Mouse (Mus musculus): ENCODE measurements around the gene Rgs3.

Rgs3 gene

DNA sequence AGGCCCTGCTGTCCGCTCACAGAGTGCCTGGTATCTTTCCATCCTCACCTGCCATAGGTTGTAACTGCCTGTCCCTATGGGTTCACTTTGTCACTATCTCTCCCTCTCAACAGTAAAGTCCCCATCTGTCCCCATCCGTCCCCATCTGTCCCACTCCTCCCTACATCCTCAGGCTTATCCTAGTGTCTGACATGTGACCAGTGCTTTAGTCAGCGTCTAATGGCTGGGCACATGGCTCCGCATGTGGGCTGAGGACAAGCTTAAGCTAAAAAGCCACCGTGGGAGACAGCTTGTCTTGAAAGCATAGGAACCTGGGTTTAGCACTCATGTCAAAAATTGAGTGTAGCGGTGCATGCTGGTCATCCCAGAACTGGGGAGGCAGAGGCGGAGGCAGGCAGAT is 148.4 kb downstream of the Rgs3 start:
- ATAC-seq (ENCODE audit: insufficient number of reproducible peaks, low FRiP score, low TSS enrichment) = no peak

DNA sequence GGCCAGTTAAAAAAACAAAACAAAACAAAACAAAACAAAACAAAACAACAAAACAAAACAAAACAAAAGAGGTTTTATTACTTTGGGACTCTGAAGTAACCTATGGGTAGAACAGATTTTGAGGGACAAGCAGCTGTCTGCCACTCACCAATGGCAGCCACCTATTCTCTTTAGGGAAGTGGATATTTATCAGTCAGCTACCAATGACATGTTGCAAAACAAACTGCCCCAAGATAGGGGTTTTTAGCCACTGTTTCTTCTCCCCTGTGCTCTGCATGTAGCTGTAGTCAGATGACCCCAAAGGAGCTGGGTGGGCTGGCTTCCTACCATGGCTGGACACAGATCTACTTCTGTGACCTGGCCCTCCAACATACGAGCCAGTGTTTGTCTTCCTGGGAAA is 149.3 kb downstream of the Rgs3 start:
- ATAC-seq (ENCODE audit: insufficient number of reproducible peaks, low FRiP score, low TSS enrichment) = no peak

DNA sequence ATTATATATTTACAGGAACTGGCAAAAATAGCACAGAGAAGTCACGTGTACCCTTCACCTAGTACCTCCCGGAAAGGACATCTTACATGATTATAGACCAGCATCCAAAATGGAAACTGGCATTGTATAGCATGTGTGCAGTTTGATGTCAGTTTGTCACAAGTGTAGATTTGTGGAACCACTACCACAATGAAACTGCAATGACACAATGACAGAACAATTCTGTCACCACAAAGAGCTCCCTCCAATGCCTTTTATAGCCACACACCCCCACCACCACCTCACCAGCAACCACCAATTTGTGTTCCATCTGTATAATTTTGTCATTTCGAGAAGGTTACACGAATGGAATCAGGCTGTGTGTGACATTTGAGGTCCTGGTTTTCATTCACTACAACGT is 149.8 kb downstream of the Rgs3 start:
- ATAC-seq (ENCODE audit: insufficient number of reproducible peaks, low FRiP score, low TSS enrichment) = no peak

DNA sequence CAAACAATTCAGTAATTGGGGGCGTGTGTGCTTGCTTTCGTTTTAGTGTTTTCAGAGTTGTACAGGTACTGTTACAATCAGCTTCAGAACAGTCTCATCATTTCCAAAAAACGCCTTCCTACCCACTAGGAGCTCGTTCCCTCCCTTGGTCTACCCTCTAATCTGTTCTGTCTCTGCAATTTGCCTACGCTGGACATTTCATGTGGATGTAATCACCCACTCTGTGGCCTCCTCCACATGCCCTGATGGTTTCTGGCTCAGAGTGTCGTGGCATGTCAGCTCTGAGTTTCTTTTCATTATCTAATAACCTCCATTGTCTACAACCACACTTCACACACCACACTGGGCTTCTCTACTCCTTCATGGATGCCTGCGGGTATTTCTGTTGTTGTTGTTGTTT is 151.5 kb downstream of the Rgs3 start:
- ATAC-seq (ENCODE audit: insufficient number of reproducible peaks, low FRiP score, low TSS enrichment) = no peak

DNA sequence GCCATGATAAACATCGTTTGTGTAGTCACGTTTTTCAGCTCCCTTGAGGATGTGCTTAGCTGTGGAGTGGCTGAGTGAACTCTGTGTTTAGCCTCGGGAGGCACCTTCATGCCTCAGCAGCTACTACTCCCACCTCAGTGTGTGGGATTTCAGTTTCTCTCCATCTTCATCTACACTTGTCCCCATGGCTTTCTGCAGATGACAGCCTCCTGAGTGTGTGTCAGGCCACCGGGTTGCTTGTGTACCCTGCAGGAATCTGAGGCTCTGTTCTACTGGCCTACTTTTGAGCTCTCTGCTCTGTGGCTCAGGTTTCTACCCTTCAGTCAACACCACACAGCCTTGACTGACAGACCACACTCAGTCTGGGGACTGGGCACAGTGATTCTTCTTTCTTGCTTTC is 151.9 kb downstream of the Rgs3 start:
- ATAC-seq (ENCODE audit: insufficient number of reproducible peaks, low FRiP score, low TSS enrichment) = 0 out of 2 replicates have a peak, but pooled peaks have one; percentile 40

DNA sequence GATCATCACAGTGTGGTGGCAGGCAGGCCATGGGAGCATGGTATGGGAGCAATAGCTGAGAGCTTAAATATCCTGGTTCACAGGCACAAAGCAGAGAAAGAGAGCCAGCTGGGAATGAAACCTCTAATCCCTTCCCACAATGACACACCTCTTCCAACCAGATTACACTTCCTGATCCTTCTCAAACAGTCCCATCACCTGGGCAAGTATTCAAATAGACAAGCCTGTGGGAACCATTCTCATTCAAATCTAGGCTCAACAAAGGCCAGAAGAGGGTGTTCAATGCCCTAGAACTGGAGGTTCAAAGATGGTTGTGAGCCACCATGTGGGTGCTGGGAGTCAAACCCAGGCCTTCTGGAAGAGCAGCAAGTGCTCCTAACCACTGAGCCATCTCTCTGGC is 161.2 kb downstream of the Rgs3 start:
- ATAC-seq (ENCODE audit: insufficient number of reproducible peaks, low FRiP score, low TSS enrichment) = no peak

DNA sequence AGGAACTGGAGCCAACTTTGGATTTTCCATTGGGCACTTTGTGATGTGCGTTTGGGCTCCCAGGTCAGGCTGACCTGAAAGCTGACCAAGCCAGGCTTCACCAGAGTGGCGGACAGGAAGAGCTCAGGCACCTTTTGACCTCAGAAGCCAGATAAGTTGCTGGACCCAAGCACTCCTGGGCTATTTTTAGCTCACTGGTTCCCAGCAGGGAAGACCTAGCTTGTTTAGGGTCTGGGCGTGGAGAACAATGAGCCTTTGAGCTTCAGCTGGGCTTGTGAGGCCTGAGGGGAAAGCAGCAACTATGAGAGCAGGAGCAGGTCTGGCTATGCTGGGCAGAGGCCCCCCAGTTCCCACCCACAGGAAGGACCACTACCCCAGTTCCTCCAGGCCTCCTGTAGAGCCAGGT is 162.4 kb downstream of the Rgs3 start:
- ATAC-seq (ENCODE audit: insufficient number of reproducible peaks, low FRiP score, low TSS enrichment) = no peak

DNA sequence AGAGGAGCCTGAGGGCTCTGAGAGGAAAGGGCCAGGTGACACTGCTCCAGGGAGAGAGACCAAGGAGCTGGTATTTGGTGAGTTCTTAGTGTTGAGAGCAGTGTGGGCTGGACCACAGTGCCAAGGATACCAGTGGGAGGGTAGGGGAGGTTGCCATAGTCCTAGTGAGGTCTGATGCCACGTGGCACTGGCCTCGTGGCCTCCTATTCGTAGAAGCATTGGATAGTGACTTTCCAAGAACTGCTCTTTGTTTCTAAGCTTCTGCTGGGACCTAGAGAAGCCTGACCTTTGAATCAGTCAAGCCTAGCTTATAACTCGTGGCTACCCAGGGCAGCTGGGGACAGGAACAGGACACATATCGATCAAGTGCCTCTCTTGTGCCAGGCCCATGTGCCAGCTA is 164.1 kb downstream of the Rgs3 start:
- no peak for ATAC-seq (ENCODE audit: insufficient number of reproducible peaks, low FRiP score, low TSS enrichment)

DNA sequence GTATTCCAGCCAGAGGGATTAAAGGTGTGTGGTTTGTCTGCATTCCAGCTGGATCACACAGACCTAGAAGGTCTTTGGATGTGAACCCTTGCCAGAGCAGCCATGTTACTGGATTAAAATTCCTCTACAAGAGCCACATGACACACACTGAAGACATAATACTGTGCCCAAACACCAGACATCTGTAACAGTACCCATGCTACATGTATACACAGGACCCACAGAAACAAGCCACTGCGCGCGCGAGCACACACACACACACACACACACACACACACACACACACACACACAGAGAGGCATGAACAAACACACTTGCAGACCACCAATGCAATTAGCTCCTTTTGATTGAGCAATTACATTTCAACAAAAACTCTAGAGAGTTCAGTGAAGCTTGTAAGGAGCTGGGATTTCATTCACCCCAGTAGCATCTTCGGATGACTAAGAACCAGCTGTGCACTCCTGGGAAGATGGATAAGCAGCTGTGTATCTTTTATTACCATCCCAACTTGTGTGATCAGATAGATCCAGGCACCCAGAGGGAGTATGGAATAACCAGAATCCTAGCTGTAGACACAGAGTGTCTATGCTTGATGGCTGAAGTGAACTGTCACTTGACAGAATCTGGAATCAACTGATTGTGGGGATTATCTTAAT is 166.8 kb downstream of the Rgs3 start:
- ATAC-seq (ENCODE audit: insufficient number of reproducible peaks, low FRiP score, low TSS enrichment) = no peak

DNA sequence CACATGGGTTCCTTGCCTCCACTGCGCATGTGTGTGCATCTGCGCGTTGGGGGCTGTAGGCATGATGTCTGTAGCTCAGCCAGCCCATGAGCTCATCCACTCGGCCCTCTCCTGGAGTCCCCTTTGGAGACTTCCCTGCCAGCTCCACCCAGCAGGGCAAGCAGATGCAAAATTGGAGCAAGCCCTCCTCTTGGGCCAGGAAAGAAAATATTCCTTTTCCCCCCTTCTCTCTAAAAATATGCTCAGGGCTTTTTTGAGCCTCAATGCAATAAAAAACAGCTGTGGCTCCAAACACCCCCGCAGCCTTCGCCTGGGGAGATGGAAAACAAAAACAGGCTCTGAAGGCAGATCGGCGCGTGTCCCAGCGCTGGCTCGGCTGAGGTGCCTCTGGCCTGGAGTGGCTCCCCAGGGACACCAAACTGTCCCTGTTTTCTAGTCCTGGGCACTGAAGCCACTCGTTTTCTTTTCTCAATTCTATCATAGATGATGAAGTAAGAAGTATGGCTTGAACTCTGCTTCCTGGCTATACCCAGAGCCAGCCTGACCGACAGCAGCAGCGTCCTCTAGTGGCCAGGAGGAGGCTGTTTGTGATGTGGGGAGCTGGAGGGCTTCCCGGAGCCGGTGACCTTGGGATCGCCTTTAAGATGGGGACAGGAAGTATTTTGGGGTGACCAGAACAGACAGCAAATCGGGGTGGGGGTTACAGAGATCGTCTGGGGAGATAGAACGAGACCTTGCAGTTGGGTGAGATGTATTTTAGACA is 168.1 kb downstream of the Rgs3 start:
- no peak for ATAC-seq (ENCODE audit: insufficient number of reproducible peaks, low FRiP score, low TSS enrichment)

DNA sequence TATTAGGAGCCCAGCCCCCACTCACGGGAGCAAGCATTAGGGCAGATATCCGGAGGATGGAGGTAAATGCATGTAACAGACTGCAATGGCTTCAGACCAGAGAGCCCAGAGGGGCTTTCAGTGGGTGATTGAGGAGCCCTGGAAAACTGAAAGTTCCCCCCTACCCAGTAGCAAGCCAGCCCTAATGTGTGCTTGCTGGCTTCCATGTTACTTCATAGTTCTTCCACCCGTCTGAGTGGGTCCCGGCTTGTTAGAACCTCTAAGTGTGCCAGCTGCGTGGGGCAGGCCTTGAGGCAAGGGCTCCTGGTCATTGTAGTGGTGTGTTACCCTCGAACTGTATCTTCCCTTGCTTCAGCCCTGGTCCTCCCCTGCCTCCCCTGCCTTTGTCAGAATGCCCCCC is 168.8 kb downstream of the Rgs3 start:
- no peak for ATAC-seq (ENCODE audit: insufficient number of reproducible peaks, low FRiP score, low TSS enrichment)

DNA sequence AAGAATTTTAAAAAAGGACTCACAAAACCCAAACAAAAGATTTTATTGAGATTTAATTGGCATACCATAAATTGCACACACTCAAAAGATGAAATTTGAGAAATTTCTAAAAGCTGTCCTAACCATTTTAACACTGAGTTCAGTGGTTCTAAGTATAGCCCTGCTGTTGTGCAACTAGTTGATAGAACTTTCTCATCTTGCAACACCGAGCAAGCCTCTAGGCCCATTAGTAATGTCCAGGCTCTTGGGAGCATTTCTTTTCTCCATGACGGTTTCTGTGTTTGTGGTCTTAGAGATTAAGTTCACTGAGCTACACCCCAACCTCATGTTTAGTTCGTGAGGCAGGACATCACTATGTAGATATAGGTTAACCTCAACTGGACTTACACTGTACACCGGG is 169.5 kb downstream of the Rgs3 start:
- no peak for ATAC-seq (ENCODE audit: insufficient number of reproducible peaks, low FRiP score, low TSS enrichment)

DNA sequence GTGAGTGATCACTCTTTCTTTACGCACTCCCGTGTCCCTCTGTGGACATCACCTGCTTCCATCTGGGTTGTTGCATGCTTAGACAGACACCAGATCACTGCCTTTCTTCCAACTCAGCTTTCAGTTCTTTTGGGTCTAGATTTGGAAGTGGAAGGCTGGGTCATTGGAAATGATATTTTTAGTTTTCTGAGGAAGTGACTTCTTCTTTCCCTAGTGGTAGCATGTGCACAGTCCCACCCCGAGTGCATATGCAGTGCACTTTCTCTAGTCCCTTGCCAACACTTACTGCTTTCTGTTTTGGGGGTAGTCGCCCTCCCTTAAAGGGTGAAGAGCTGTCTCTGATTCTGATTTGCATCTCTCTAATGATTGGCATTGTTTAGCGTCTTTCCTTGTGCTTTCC is 170.3 kb downstream of the Rgs3 start:
- no peak for ATAC-seq (ENCODE audit: insufficient number of reproducible peaks, low FRiP score, low TSS enrichment)

DNA sequence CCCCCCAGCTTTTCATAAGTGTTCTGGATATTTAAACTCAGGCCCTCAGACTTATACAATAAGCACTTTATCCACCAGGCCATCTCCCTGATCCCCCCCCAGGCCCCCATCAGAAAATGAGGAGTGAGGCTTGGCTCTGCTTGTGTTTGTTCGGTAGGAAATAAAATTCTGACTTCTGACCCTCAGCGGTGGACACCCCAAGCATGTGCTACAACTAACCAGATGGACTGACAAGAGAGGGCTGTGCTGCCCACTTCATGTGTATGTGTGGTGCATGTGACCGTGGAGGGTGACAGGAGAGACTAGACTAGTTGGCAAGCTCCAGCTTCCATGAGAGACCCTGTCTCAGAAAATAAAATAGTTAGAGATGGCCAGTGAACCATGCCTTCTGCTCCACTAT is 171.2 kb downstream of the Rgs3 start:
- no peak for ATAC-seq (ENCODE audit: insufficient number of reproducible peaks, low FRiP score, low TSS enrichment)

DNA sequence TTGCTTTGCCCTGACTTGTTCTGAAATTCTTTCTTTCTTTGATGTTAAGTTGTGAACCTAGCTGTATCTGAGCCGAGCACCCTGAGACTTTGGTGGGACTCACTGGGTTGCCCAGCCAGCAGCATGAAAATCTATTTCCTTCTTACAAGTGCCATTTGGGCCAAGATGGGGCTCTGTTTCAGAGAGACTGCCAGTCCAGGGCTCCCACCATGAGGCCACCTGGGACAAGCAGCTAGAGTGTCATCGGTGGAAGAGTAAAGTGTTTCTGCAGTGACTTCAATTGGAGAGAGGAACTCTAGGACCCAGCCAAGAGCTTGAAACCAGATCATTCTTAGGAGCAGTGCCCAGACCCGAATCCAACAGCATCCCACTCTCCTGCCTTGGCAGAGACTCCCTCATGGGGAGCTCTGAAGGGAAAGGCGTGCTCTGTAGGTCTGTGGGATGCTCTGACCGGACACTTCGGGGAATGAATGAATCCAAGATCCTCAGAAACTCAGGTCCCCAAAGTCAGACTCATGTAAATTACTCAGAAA is 171.9 kb downstream of the Rgs3 start:
- ATAC-seq (ENCODE audit: insufficient number of reproducible peaks, low FRiP score, low TSS enrichment) = no peak

DNA sequence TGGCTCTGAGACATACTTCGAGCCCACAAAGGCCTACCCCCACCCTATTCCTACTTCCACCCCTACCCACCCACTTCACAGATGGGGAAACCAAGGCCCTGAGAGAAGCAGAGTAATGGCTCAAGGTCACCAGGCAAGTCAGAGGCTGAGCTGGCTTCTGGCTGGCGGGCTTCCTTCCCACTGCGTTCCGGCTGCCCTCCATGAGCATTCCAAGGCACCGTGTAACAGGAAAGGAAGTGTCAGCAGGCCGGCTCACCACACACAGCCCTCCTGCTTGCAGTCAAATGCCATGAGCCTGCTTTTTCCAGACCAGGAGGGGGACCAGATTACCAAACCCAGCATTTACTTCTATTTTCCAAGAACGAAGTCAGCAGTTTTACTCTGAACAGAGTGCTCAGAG is 172.4 kb downstream of the Rgs3 start:
- no peak for ATAC-seq (ENCODE audit: insufficient number of reproducible peaks, low FRiP score, low TSS enrichment)

DNA sequence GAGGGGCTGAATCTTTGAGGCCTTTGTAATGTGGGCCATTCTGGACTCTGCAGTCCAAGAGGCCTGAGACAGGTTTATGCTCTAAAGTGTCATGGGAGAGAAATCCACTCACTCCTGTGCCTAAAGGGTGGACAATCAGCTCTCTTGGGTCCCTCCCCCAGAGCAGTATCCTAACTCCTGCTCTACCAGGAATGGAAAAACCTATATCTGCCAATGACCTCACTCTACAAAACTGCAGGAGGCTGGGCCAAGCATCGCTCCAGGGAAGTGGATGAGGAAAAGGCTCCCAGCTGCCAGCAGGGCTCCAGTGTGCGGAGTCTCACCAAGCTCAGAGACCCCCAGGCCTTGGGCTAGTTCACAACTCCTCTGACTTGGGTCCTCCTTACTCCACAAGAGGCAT is 173.2 kb downstream of the Rgs3 start:
- ATAC-seq (ENCODE audit: insufficient number of reproducible peaks, low FRiP score, low TSS enrichment) = no peak

DNA sequence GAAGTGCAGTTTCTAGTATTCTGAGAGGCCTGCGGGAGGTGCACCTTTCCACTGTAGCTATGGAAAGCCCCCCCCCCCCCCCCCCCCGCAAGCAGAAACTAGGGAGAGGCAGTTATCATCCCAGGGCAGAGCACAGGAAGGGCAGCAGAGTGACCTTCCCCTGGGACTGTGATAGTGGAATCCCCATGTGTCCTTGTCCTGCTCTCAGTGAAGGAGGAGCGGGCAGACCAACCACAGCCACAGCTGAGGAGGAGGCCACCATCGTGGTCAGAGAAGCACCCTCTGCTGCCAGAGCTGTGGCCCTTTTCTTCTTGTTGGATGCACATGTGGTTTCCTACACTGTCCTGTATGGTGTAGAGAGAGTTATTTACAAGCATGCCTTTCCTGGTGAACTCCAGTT is 174.3 kb downstream of the Rgs3 start:
- ATAC-seq (ENCODE audit: insufficient number of reproducible peaks, low FRiP score, low TSS enrichment) = no peak

DNA sequence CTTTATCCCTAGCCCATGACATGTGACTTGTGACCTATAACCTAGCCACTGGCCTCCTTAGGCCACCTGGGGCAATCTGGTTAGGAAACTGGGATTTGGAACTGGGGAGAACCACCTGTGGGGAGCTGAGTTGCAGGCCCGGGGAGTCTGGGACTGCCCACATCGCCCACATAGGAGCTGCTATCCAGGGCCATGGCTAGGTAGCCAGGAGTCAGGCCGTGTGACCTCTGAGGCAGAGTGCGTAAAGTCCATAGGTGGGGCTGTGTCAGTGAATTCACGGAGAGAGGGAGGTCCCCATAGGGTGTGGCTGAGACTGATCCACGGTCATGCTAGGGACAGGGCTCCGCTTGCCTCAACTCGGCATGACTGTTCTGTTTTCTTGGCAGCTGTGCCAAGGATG is 175.6 kb downstream of the Rgs3 start:
- ATAC-seq (ENCODE audit: insufficient number of reproducible peaks, low FRiP score, low TSS enrichment) = no peak

DNA sequence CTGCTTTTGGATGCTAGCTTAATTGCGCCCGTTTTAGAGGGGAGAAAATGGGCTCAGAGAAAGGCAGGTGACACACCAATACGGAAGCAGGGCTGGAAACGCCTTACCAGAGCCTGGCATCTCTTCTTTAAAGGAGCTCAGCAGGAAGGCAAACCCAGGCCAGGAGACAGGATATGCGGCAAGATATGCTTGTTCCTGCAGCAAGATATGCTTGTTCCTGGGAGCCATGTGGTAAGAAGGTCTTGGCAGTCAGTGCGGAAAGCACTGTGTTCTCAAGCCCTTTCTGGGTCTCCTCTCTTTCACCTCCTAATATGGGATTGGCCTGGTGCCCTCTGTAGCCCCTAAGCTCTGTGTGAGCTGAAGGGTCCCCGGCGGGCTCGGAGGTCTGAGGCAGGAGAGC is 176.2 kb downstream of the Rgs3 start:
- 0 out of 2 replicates have a peak, but pooled peaks have one; percentile 36 for ATAC-seq (ENCODE audit: insufficient number of reproducible peaks, low FRiP score, low TSS enrichment)

DNA sequence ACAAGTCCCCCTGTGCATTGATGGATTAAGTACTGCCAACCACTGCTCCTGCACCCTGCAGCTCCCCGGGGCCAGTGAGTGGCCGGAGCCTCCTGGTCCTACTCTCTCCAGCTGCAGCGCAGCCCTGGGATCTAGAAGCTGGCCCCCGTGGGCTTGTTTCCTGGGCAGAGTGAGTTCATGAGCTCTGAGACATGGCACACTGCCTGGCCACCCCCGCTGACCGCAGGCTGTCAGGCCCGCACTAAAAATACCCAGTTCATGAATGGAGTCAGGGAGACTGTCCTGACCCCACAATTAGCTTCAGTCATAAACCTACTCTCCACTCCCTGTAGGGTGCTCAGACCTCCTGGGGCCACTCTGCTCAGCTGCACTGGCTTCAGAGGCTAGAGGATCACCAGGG is 176.8 kb downstream of the Rgs3 start:
- peak; percentile 42; the same call in 1 of the 2 replicates for ATAC-seq (ENCODE audit: insufficient number of reproducible peaks, low FRiP score, low TSS enrichment)

DNA sequence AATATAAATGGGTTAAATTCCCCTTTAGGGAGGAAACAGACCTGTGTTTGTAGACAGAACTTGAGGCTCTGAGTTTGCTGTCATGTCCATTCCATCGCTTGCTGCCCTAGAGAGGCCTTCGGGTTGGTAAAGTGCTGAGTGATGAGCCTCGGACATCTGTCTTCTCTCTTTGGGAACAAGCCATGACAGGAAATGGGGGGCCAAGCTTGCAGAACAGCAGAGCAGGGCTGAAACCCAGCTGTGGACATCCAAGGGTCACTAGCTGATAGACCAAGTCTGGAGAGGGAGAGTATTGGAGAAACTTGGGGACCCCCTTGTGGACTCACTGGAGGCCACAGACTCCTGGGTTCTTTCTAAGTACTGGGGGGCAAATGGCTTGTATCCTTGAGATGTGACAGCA is 177.3 kb downstream of the Rgs3 start:
- ATAC-seq (ENCODE audit: insufficient number of reproducible peaks, low FRiP score, low TSS enrichment) = no peak

Measured in cerebellum, adult (tissue).